Mouse (Mus musculus): Measurements from ENCODE around the gene Kalrn.

- TF ChIP-seq POLR2A (IDR thresholded peaks at IDR 0.05; ENCODE audit: extremely low read depth, insufficient read depth, low read length) (no peak), CTCF (IDR thresholded peaks at IDR 0.05; ENCODE audit: extremely low read depth, insufficient read depth, low read length) (no peak)
These were observed 651.8 kb downstream of the Kalrn start for GRCm38 (mm10) chr16:33921514-33921913.
